Mouse (Mus musculus) CD4-positive, CD25-positive, alpha-beta regulatory T cell, adult 4 months (primary cell): ENCODE data around the gene Glod5. TPM values are rescaled to one million over a fixed set of nuclear protein-coding genes. Genes with fewer than 3 reads are reported as not detected.

Experiments used
- ATAC-seq: one replicate; pipeline ENCODE4 v1.8.0; 2017
- polyA plus RNA-seq, 2 experiments: library from polyadenylated mRNA; unstranded; fragments of 100-300 nt; shearing (Covaris generic); gene quantifications; one replicate each; pipeline ENCODE4 v1.2.1; 2017

Gene Glod5
- polyA plus RNA-seq, 2 experiments from 2014 or later: not detected

GRCm38 (mm10) chrX:7967596-7968201, 50.6 kb downstream of the Glod5 start:
- no peak for ATAC-seq

- ATAC-seq: no peak
These were observed 52.1 kb downstream of the Glod5 start for GRCm38 (mm10) chrX:7966161-7966560.

DNA sequence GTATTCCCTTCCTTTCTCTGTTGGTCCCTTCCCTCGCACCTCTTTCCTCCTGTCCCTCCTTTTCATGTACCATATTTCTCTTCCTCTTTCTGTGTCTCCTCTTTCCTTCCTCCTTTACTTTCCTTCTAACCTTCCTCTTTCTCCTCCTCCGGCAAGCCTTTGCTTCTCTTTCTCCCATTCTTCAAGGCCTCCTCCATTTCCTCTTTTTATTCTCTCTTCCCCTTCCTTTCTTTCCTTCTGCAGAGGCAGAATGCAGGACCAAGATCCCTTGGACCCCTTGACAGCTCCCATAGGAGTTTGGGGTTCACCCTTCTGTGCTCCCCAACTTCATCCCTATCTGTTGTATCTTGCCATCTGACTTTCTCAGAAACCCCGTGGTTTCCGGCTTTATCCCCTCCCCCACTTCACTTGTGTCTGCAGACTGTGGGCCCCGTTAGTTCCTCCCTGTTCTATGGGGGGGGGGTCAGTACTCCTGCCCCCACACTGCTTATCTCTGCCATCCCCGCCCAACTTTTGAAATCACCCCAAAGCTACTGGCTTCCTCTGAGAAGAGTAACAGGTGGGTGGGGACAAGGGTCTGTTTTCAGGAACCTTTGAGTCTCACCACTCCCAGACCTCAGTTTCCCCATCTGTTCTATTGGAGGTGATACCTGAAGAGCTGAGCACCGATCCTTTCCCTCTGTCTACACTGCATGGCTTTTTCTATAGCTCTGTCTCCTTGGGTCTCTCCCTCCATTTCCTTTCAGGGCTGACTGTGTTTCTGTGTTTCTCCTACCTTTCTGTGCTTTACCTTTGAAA, 54.3 kb downstream of the Glod5 start:
- ATAC-seq: peak; percentile 84

- no peak for ATAC-seq
These were observed 59.4 kb downstream of the Glod5 start for GRCm38 (mm10) chrX:7958868-7959267.

Other genes starting within 250 kb of the Glod5 start
- gene Gripap1, start 228.7 kb downstream of the Glod5 start, polyA plus RNA-seq: 10 to 100 TPM; 58.7 to 98.2 TPM
- under 1 TPM; 0.63 to 0.72 TPM for gene Kcnd1, start 196.2 kb downstream of the Glod5 start, polyA plus RNA-seq
- 10 to 100 TPM; 13.7 to 28.6 TPM for gene Otud5, start 177.1 kb downstream of the Glod5 start, polyA plus RNA-seq
- 10 to 100 TPM; 33.6 to 41.9 TPM for gene Pim2, start 140.2 kb downstream of the Glod5 start, polyA plus RNA-seq
- gene Slc35a2, start 134.5 kb downstream of the Glod5 start, polyA plus RNA-seq: 10 to 100 TPM; 17.1 to 35.7 TPM
- 100 to 1,000 TPM; 108 to 123 TPM for gene Pqbp1, start 119.2 kb downstream of the Glod5 start, polyA plus RNA-seq
- 100 to 1,000 TPM; 107 to 109 TPM for gene Timm17b, start 119.1 kb downstream of the Glod5 start, polyA plus RNA-seq
- gene Gm10491, start 110.7 kb downstream of the Glod5 start, polyA plus RNA-seq: not detected
- not detected for gene Gm10490, start 109.0 kb downstream of the Glod5 start, polyA plus RNA-seq
- gene Pcsk1n, start 98.7 kb downstream of the Glod5 start, polyA plus RNA-seq: not detected
- gene Eras, start 89.9 kb downstream of the Glod5 start, polyA plus RNA-seq: not detected
- 10 to 100 TPM in 1 of 2 experiments, 1 to 10 TPM in 1; 8.3 to 15.9 TPM for gene Hdac6, start 70.6 kb downstream of the Glod5 start, polyA plus RNA-seq
- 10 to 100 TPM; 43.6 to 47.9 TPM for gene Gata1, start 40.4 kb downstream of the Glod5 start, polyA plus RNA-seq
- 10 to 100 TPM; 16.0 to 31.0 TPM for gene Suv39h1, start 56.3 kb upstream of the Glod5 start, polyA plus RNA-seq
- gene Was, start 72.0 kb upstream of the Glod5 start, polyA plus RNA-seq: 10 to 100 TPM; 13.9 to 22.0 TPM
- 10 to 100 TPM; 19.1 to 33.8 TPM for gene Wdr13, start 114.4 kb upstream of the Glod5 start, polyA plus RNA-seq
- gene Rbm3, start 127.4 kb upstream of the Glod5 start, polyA plus RNA-seq: 100 to 1,000 TPM; 519 to 666 TPM
- 1 to 10 TPM; 3.2 to 4.2 TPM for gene Tbc1d25, start 157.7 kb upstream of the Glod5 start, polyA plus RNA-seq
- gene Ebp, start 175.0 kb upstream of the Glod5 start, polyA plus RNA-seq: 100 to 1,000 TPM; 131 to 160 TPM
- gene Porcn, start 188.0 kb upstream of the Glod5 start, polyA plus RNA-seq: under 1 TPM; 0.30 to 0.33 TPM
- gene Ftsj1, start 233.9 kb upstream of the Glod5 start, polyA plus RNA-seq: 10 to 100 TPM; 17.9 to 25.1 TPM